Mouse (Mus musculus) T-helper 17 cell (primary cell): ENCODE data around the gene Igsf11.

Experiments
- in situ Hi-C, 2 experiments: fragments of 300-600 bp; cut with MboI, MseI; formaldehyde crosslinking; loops; 1 replicate in 1 of 2; 2 replicates in 1 of 2; pipeline ENCODE4 v1.15.1; 2025; ENCODE audit warnings: high pct_unique_total_duplicates in 2 of 2

Igsf11 gene

DNA sequence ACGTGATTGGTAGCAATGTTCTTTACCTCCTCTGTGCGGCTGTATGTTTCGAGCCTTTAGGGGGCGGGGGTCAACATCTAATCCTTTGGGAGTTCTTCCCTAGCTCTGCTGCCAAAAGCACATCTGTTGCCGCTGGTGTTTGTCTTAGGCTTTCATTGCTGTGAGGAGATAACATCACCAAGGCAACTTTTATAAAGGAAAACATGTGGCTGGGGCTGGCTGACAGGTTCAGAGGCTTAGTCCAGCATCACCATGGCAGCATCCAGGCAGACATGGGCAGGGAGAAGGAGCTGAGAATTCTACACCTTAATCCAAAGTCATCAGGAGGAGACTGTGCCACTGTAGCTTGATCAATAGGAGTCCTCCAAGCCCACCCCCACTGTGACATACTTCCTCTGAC, 173.1 kb downstream of the Igsf11 start:
- in situ Hi-C loops: loop anchor here in 1 of 2 experiments (25.0 kb wide), 1 partner anchor 628 kb away; the partner anchor contains the start of gene Pla1a

DNA sequence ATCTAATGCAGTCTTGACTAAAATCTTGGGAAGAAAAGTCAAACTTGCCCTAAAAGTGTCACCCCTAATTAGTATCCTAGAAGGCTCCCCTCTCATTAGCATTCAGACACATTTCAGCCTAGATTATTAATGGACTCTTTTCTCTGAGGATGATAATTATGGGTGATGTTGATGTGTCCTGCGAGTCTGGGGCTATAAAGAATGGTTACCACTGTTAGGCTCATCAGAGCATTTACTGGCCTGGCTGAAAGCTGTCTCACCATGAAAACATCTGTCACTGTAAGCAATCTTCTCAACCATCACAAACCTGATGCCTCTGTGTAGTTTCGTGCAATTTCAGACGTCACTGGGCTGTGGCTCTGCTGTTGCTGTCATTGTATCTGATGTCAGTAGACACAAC, 179.0 kb downstream of the Igsf11 start:
- in situ Hi-C loops: loop anchor here in 1 of 2 experiments (25.0 kb wide), 1 partner anchor 634 kb away; the partner anchor contains the start of gene Pla1a
